Mouse (Mus musculus) left cerebral cortex, adult 8-10 months (tissue): Measurements from ENCODE around the gene Ctsf. TPM values are rescaled to one million over a fixed set of nuclear protein-coding genes. Genes with fewer than 3 reads are reported as not detected.
"Not testable (repeated sequence)": the region's sequence is repeated elsewhere in the genome, so short reads cannot be mapped to it uniquely, and the experiment has no call there.

Experiments used
- DNase-seq, 2 experiments: peaks; one replicate each; pipeline ENCODE4 v3.0.0; 2022; ENCODE audit warnings: low spot score in 2 of 2
- total RNA-seq, 4 experiments: library from RNA; stranded (reverse); gene quantifications; 2 replicates each; pipeline ENCODE4 v1.2.4; 2022

Ctsf gene
- 100 to 1,000 TPM; 107 to 126 (median 122) TPM for total RNA-seq

DNA sequence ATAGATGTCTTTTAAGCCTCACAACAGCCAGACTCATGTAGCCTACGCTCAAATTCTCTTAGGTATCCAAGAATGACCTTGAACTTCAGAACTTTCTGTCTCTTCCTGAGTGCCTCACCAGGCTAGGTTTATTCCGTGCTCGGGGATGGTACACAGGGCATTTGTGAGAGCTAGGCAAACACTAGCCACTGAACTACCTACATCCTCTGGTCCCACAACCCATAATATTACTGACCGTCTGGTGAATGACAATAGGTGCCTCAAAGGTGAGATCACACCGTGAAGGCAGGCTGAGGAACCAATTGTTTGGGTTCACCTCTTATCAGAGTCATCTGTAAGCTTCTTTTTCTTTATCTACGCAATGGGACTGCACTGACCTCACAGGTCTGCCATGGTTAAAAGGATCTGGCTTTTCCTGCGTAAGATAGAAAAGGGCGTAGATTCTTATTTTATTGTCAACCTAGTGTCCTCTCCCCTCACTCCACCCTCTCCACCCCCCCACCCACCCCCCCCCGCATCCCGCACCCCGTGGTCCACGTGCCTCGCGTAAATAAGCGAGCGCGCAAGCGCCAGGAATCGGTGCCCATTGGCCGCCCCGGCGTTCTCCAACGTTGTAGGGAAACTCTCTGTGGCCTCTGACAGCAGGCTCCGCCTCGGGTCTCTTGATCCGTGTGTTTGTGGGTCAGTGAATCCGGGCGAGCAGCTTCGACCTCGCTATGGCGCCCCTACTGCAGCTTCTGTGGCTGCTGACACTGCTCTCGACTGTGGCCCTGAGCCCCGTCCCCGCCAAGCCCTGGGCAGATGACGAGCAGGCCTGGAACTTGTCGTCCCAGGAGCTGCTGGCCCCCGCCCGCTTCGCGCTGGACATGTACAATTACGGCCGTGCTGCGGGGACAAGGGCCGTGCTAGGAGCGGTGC lies at the start of gene Ctsf:
TSS of gene Ctsf (plus strand) at position 579 of the 918 bp plus-strand sequence.
- DNase-seq = peak; percentile 79 to 89

- DNase-seq = no peak
Observed at GRCm38 (mm10) chr19:4810309-4810708, 44.6 kb upstream of the Ctsf start.

DNA sequence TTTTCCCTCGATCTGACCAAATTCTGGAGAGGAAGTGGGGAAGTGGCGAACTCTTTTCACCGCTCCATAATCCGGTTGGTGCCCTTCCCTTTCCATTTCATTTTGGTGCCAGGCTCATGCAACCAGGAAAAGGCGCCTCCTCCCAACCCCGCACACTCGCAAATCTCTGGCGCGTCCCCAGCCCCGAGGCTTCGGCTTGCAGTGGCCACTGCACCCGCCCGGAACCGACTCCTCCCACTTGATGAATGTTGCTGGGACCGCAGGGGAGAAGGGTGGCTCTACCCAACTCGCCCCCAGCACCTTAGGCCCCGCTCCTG lies 44.2 kb upstream of the Ctsf start:
- DNase-seq = no peak

GRCm38 (mm10) chr19:4811063-4811908 lies 43.6 kb upstream of the Ctsf start, which contains the start of the genes Gm21992 and Rbm14:
TSS of gene Gm21992 (minus strand) at chr19:4811612.
TSS of gene Rbm14 (minus strand) at chr19:4811634.
- peak; percentile 98 for DNase-seq

- no peak for DNase-seq
Observed at GRCm38 (mm10) chr19:4811909-4812242, 43.1 kb upstream of the Ctsf start.

DNA sequence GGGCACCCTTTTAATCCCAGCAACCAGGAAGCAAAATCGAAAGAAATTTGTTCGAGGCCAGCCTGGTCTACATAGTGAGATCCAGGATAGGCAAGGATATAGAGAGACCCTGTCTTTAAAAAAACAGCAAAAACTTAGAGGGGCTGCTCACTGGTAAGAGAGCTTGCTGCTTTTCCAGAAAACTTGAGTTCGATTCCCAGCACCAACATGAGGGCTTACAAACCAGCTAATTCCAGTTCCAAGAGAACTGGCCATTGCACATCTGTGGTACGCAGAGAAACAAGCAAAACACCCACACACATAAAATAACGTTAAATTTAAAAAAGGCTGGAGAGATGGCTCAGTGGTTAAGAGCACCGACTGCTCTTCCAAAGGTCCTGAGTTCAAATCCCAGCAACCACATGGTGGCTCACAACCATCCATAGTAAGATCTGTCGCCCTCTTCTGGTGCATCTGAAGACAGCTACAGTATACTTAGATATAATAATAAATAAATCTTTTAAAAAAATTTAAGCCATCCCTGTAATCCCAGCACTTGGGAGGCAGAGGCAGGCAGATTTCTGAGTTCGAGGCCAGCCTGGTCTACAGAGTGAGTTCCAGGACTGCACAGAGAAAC lies 42.5 kb upstream of the Ctsf start:
- DNase-seq = not testable (repeated sequence)

GRCm38 (mm10) chr19:4813015-4813414 lies 41.9 kb upstream of the Ctsf start:
- no peak for DNase-seq

DNA sequence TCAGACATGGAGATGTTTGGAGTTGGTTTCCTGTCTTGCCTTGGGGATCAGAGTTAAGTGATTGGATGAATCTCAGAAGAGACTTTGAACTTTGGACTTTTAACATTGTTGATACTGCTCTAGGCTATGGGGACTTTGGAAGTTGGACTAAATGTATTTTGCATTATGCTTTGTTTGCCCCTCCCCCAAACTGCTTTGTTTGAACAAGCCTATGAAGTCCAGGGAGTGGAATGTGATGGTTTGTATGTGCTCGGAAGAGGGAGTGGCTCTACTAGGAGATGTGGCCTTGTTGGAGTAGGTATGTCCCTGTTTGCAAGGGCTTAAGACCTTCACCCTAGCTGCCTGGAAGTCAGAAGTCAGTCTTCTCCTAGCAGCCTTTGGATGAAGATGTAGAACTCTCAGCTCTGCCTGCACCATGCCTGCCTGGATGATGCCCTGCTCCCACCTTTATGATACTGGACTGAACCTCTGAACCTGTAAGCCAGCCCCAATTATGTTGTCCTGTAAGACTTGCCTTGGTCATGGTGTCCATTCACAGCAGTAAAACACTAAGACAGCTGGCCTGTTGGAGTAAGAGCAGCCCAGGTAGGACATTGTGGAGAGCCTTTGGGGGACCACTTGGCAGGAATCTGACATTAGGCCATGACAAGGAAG lies 37.6 kb upstream of the Ctsf start:
- no peak for DNase-seq

GRCm38 (mm10) chr19:4820678-4821303 lies 34.1 kb upstream of the Ctsf start:
- peak in 1 of 2 experiments; percentile 73 for DNase-seq

GRCm38 (mm10) chr19:4828444-4829114 lies 26.4 kb upstream of the Ctsf start:
- no peak for DNase-seq

- DNase-seq = peak in 1 of 2 experiments; percentile 28
Observed at GRCm38 (mm10) chr19:4829156-4829555, 25.8 kb upstream of the Ctsf start.

DNA sequence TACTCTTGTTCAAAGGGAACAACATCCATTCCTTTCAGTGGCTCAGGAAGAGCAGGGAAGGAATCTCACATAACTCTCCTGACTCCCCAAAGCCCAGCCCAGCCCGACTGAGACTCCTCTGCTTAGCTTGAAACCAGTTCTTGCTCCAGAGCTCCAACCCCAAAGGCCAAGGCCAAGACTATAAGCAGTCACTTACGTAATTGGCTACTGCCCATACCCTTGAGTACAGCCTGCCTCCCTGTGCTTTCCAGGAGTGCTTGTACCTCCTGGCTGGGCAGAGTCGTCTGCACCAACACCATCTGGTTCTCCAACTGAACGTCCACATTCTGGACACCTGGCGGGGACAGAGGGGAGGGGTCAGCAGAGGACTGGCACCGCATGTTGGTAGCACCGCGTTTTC lies 21.0 kb upstream of the Ctsf start:
- DNase-seq = no peak

DNA sequence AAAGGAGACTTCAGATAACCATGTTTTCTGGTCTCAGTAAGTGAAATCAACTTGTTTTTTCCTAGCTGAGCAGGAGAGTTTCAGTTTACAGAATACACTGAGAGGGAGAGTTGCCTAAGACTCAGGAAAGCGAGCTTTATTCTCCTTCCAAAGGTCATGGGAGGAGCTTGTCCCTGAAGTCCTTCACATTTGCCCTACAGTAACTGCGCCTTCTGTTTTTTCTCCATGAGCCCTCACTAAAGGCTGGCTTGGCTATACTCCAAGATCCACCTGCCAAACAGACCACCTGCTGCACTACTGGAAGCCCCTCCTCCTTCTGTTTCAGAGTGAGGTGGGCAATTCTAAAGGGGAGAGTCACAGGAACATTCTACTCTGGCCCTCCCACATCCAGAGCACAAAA lies 18.8 kb upstream of the Ctsf start:
- DNase-seq = no peak

- DNase-seq = no peak
Observed at GRCm38 (mm10) chr19:4837049-4837448, 17.9 kb upstream of the Ctsf start.

- no peak for DNase-seq
Observed at GRCm38 (mm10) chr19:4838526-4839140, 16.3 kb upstream of the Ctsf start.

GRCm38 (mm10) chr19:4839149-4839548 lies 15.8 kb upstream of the Ctsf start, which contains the start of the genes Ccs and Ccdc87:
TSS of gene Ccs (minus strand) at chr19:4839332.
TSS of gene Ccdc87 (plus strand) at chr19:4839366.
- DNase-seq = peak; percentile 82 to 96

DNA sequence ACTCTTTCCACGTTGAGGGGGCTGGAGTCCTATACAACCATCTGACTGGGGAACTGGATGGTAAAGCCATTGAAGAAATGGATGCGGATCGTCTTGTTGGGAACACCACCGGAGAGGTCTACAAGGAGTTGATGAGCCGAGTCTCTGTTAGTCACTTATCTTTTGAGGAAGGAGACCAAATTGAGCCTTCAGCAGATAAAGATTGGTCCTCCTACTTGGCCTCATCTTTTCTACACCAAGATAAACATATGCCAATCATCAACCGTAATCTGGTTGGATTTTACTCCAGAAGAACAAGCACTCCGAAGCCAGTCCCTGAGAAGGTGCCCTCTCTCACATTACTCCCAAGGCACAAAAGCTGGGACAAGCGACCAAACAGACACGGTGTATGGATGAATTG lies 14.1 kb upstream of the Ctsf start:
- no peak for DNase-seq

- DNase-seq = no peak
Observed at GRCm38 (mm10) chr19:4842611-4843010, 12.3 kb upstream of the Ctsf start.

DNA sequence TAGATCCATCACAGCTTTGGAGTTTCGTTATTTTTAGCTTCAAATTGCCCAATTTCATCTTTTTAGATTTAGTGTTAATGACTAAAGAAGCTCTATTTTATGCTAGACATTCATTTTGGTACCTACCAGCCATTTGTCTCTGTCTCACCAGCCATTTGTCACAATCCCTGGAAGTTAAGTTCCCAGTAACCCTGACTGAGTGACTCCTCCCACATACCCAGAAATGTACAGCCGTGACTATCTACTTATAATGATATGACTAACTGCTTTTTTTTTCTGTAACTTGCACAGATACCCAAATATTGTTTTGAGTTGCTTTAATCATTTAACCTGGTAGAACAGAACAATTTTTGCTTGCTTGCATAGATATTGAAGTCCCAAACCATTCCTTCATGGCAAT lies 9.1 kb upstream of the Ctsf start:
- no peak for DNase-seq

DNA sequence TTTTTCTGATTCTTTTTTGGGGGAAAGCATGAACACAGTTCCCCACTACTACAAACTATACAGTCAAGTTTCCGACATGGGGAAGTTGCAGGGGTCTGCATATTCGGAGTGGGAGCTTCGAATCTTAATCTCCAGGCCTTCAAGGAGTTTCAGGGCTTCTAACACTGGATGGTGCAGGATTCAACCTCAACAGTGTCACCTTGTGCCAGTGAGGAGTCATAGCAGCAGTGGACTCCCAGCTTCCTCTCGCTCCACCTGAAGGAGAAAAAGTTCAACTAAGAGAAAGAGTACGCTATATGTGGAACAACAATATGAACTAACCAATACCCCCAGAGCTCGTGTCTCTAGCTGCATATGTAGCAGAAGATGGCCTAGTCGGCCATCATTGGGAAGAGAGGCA lies 7.4 kb upstream of the Ctsf start:
- no peak for DNase-seq
